Mouse (Mus musculus) right cerebral cortex, postnatal 25 days (tissue): Measurements from ENCODE around the gene Homer3.
A peak's percentile ranks its signal among the peaks of the same experiment; 100 is the strongest.

Experiments used
- DNase-seq: peaks from one replicate; pipeline ENCODE4 v3.0.0; 2022

Gene Homer3

GRCm38 (mm10) chr8:70285304-70285703 is 2.7 kb downstream of the Homer3 start:
- DNase-seq = no peak

GRCm38 (mm10) chr8:70286737-70287136 is 4.1 kb downstream of the Homer3 start:
- DNase-seq = no peak

DNA sequence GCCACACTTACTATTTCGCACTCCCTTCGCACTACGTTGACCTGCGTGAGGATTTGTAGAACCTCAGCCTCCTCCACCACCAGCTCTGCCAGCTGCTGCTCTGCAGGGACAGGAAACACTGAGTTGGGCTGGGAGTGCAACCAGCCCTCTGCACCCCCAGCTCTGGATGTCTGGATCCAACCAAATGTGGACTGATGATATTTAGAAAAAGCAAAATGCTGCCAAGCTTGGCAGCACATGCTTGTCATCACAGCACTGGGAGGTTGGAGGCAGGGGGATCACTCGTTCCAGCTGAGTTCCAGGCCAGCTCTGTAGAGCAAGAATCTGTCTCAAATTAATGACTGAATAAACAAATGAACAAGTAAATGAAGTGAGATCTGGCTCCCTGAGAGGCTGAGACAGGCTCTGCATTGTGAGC is 11.4 kb downstream of the Homer3 start:
- no peak for DNase-seq

DNA sequence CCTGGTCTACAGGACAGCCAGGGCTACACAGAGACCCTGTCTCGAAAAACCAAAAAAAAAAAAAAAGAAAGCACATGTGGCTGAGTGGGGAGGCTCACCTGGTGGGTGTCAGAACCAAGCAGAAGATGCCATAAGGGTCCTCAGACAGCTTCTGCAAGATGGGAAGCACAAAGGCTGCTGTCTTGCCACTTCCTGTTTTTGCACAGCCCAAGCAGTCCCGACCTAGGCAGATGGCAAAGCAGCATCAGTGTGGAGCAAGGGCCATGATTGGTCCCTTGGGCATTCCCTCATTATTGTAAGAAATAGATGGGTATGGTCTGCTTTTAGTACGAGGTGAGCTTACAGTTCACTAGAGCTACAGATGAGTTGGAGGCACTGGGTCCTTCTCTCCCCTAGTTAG is 18.3 kb downstream of the Homer3 start:
- no peak for DNase-seq

- DNase-seq = peak; percentile 94
Measured at GRCm38 (mm10) chr8:70302358-70302890, 19.8 kb downstream of the Homer3 start, which contains the start of the genes Ddx49 and Cope. Gene Ddx49, minus strand, starts transcription at chr8:70302489. Gene Cope, plus strand, starts transcription at chr8:70302518.

- no peak for DNase-seq
Measured at GRCm38 (mm10) chr8:70302901-70303300, 20.3 kb downstream of the Homer3 start.

GRCm38 (mm10) chr8:70309311-70309710 is 26.7 kb downstream of the Homer3 start:
- no peak for DNase-seq

DNA sequence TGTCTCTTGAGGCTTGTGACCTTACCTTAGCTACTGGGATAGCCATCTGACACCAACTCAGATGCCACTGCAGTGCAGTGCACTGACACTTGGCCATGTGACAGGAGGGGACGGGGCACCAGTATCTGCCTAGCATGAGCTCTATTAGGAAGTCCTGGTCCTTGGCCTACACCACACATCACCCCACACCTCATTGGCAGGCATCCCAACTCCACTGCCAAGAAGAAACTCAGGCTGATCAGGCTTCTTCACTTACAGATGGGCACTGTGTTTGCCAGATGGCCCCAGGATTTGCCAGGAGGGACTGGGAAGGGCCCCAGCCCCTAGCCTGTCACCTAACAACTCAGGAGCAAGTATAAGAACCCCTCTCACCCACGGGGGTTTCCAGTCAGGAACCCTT is 30.8 kb downstream of the Homer3 start:
- no peak for DNase-seq

GRCm38 (mm10) chr8:70315624-70316510 is 33.2 kb downstream of the Homer3 start, which contains the start of gene Cers1:
Gene Cers1, plus strand, starts transcription at chr8:70315775.
- DNase-seq = peak; percentile 87

DNA sequence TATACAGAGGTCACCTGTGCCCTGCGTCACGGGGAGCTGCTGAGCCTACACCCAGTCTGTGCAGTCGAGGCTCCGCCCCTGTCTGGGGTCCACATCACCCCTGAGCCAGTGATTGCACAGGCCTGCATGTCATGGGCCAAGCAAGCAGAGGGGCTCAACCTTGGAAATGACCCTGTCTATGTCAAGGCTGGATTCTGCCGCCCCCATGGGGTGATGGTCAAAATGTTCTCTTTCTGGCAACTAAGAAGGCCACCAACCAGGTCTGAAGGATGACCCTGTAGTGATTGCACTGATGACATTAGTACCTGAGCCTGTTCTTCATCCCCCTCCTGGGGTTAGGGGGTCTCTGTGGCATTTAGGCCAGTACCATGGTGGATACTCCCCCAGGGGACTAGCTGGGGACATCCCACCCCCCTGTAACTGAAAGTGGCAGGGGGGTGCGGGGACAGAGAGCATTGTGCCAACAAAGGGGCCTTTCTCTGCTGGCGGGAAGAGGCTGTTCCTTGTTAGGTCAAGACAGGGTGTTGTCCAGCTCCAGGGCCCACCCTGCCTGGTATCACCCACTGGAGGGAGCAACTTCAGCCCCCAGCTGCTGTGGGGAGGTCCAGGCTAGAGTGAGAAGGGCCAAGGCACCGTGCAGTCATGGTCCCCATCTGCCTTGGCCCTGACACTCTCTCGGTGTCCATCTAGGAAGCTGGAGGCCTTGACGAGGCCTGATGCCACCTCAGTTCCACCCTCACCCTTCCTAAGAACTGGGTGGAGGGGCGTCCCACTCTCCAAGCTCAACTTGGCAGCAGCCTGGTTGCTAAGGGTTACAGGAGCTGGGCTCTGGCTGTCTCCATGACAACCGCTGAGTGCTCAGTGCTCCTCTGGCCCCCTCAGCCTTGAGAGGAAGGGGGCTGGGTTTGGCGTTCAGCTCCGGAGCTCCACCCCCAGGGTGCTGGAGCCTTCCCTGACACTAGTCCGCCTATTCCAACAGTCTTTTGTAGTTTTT is 34.2 kb downstream of the Homer3 start:
- peak; percentile 88 for DNase-seq

DNA sequence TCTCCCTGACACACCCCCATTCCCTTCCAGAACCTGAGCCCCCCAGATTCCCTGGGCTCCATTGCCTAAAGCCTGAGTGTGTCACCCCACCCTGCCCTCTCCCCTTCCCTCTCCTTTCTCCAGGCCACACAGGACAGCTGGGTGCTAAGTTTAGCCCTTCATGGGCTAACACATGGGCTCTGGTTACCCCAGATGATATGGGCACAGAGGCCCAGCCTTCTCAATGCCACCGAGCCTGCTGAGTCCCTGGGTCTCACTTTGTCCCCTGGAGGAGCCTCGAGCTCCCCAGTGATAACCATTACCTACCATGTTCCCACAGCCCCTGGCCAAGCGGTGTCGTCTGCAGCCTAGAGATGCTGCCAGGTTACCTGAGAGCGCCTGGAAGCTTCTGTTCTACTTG is 35.2 kb downstream of the Homer3 start:
- no peak for DNase-seq

DNA sequence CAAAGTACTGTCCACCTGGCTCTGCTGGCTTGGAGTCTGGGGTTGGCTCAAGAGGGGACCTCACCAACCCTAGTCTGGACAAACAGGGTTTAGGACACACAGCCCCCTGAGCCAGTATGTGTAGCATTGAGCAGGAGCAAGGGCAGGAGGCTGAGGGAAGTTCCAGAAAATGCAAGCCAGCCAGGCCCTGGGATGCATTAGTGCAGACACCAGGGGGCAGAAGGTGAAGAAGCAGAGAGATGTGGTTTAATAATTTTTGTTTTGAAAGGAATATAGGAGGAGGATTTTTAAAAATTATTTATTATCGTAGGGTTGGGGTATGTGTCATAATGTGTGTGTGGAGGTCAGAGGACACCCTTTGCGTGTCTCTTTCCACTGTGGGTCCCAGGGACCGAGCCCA is 41.1 kb downstream of the Homer3 start:
- no peak for DNase-seq

DNA sequence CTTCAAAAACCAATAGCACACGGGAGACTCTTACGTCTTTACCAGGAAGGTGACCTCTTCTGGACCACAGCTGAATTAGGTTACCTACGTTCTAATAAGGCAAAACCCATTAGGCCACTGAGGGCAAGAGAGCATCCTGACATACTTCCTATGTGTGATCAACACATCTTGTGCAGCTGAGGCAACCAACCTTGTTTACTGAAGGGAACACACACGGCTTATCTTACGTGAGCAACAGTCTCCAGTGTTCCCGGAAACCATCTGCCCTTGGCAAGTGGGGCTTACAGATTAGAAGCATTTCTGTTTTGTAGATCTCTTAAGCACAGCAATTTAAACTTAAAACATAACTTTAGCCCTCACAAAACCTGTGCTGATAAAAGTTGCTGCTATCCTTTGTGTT is 44.9 kb downstream of the Homer3 start:
- no peak for DNase-seq

GRCm38 (mm10) chr8:70329124-70329834 is 46.7 kb downstream of the Homer3 start, which contains the start of gene Gdf1:
Gene Gdf1, plus strand, starts transcription at chr8:70329817.
- DNase-seq = no peak

GRCm38 (mm10) chr8:70329835-70330740 is 47.5 kb downstream of the Homer3 start:
- DNase-seq = no peak

DNA sequence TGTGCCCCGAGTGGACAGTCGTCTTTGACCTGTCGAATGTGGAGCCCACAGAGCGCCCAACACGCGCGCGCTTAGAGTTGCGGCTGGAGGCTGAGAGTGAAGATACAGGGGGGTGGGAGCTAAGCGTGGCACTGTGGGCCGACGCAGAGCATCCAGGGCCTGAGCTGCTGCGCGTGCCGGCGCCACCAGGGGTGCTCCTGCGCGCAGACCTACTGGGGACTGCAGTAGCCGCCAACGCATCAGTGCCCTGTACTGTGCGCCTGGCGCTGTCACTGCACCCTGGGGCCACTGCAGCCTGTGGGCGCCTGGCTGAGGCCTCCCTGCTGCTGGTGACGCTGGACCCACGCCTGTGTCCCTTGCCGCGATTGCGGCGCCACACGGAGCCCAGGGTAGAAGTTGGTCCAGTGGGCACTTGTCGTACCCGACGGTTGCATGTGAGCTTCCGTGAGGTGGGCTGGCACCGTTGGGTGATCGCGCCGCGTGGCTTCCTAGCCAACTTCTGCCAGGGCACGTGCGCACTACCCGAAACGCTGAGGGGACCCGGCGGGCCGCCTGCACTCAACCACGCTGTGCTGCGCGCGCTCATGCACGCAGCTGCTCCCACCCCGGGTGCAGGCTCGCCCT is 48.2 kb downstream of the Homer3 start:
- DNase-seq = peak; percentile 70

GRCm38 (mm10) chr8:70331526-70331925 is 48.9 kb downstream of the Homer3 start:
- DNase-seq = no peak

- DNase-seq = peak; percentile 84
Measured at GRCm38 (mm10) chr8:70332070-70332877, 49.6 kb downstream of the Homer3 start.

DNA sequence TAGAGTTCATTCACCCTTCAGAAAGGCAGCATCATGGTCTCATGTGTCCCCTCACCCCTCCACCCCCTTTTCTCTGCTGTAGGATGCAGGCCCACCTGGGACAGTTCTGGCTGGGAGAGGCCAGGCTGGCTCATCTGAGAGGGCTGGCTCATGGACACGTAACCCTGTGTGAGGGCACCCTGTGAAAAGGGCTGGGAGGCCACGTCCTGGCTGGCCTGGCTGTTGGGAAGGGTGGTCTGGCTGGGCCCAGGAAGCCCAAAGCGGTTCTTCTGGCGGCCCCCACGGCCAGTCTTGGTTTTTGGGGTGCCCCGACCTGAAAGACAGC is 50.2 kb downstream of the Homer3 start:
- no peak for DNase-seq

GRCm38 (mm10) chr8:70338931-70339330 is 56.3 kb downstream of the Homer3 start:
- DNase-seq = no peak
